Mouse (Mus musculus) lung, postnatal 0 days (tissue): ENCODE results near the gene Itgb4. TPM values are rescaled to one million over a fixed set of nuclear protein-coding genes. Genes with fewer than 3 reads are reported as not detected.

Source experiments
- ATAC-seq: fragments of 200-750 bp; cut with Nextera tagmentation; 2 replicates; pipeline ENCODE4 v1.8.0; 2017; ENCODE audit warnings: moderate library complexity
- DNase-seq: peaks from one replicate; pipeline ENCODE4 v3.0.0-alpha.2; 2016; ENCODE audit warnings: low spot score
- H3K27ac ChIP-seq: fragments of 300-500 bp; sonication (generic); 2 replicates; pipeline ENCODE4 v1.5.1; 2014; ENCODE audit warnings: antibody characterized with exemption, mild to moderate bottlenecking, low read length, mixed read lengths
- H3K27me3 ChIP-seq: fragments of 300-500 bp; sonication (generic); replicated peaks from 2 replicates; pipeline ENCODE4 v1.6.1; 2014; ENCODE audit warnings: low read length, mixed read lengths; ENCODE audit not compliant: insufficient read depth
- H3K36me3 ChIP-seq: fragments of 300-500 bp; sonication (generic); 2 replicates; pipeline ENCODE4 v1.6.1; 2014; ENCODE audit warnings: low read length, mixed read lengths; ENCODE audit not compliant: insufficient read depth
- H3K4me1 ChIP-seq: fragments of 300-500 bp; sonication (generic); 2 replicates; pipeline ENCODE4 v1.6.1; 2014; ENCODE audit warnings: antibody characterized with exemption, low read depth, low read length, mixed read lengths; ENCODE audit not compliant: insufficient read depth
- H3K4me2 ChIP-seq: fragments of 300-500 bp; sonication (generic); replicated peaks from 2 replicates; pipeline ENCODE4 v1.6.1; 2014; ENCODE audit warnings: low read depth, mild to moderate bottlenecking, low read length, moderate library complexity, mixed read lengths
- H3K4me3 ChIP-seq: fragments of 300-500 bp; sonication (generic); 2 replicates; pipeline ENCODE4 v1.5.1; 2014; ENCODE audit warnings: low read depth, low read length
- H3K9ac ChIP-seq: fragments of 300-500 bp; sonication (generic); replicated peaks from 2 replicates; pipeline ENCODE4 v1.6.1; 2014; ENCODE audit warnings: low read depth, mild to moderate bottlenecking
- H3K9me3 ChIP-seq: fragments of 300-500 bp; sonication (generic); 2 replicates; pipeline ENCODE4 v1.6.1; 2016; ENCODE audit warnings: low read length, mixed read lengths
- CTCF ChIP-seq: IDR thresholded peaks from 2 replicates; pipeline ENCODE4 v1.5.1; 2016; ENCODE audit warnings: antibody characterized with exemption, mild to moderate bottlenecking
- EP300 ChIP-seq: IDR thresholded peaks from 2 replicates; pipeline ENCODE4 v1.6.1; 2016; ENCODE audit warnings: antibody characterized with exemption, mild to moderate bottlenecking, control low read depth
- WGBS: fragments of 180-500 bp; shearing (Covaris S2); extraction: QIAGEN DNeasy Blood & Tissue Kit; methylation state at CpG from one replicate; pipeline ENCODE4 v1.1.7; 2014; 5-methylcytosine and 5-hydroxymethylcytosine counted together
- polyA plus RNA-seq: library from polyadenylated mRNA; unstranded; fragments of >200 nt; fragmentation: Nextera tagmentation; extraction: Ambion mirVana; gene quantifications from 2 replicates; pipeline ENCODE4 v1.2.1, GENCODE M21; 2015

The Itgb4 gene
- polyA plus RNA-seq, 1 experiment from 2014 or later, result 4.2 TPM

DNA sequence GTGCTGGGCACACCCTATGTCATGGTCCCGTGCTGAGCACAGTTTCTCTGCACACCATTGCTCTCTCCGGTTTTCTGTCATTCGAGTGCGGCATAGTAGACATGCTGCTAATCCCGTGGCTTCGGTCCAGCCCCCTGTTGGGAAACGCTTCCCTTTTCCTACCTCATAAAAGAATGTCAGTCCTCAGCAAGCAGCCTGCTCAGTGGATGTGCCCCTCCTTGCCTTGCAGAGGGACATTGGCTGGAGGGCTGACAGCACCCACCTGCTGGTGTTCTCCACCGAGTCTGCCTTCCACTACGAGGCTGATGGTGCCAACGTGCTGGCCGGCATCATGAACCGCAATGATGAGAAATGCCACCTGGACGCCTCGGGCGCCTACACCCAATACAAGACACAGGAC lies 8.0 kb downstream of the Itgb4 start:
- TF ChIP-seq EP300 (no peak), CTCF (no peak)
- no peak overlapping the region for H3K9ac ChIP-seq
- peaks cover 4% of the 10 kb centered on the region for H3K27me3 ChIP-seq
- H3K4me2 ChIP-seq, result no peak overlapping the region
- H3K9me3 ChIP-seq, result no peaks in the 10 kb centered on the region
- ATAC-seq, result no peak
- no peak overlapping the region for H3K4me3 ChIP-seq
- no peak overlapping the region for H3K27ac ChIP-seq
- no peak for DNase-seq
- no peaks in the 10 kb centered on the region for H3K4me1 ChIP-seq
- no peaks in the 10 kb centered on the region for H3K36me3 ChIP-seq
- WGBS, result 87% methylated on average over 15 of the region's 15 CpGs

DNA sequence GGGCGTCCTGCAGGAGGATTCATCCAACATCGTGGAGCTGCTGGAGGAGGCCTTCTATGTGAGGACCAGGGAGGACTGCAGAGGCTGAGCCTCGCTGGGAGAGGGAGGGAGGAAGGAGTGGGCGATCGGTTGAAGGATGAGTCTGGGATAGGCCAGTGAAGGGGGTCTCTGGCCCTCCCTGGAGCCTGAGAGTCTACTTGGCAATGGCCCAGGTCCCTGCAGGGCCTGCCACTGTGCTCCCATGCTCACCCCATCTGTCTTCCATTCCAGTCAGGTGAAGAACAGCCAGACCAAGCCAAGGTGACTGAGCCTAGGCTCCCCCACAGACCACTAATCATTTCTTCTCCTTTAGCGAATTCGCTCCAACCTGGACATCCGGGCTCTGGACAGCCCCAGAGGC lies 8.8 kb downstream of the Itgb4 start:
- H3K9ac ChIP-seq, result no peak overlapping the region
- TF ChIP-seq EP300 (no peak), CTCF (no peak)
- ATAC-seq, result no peak

DNA sequence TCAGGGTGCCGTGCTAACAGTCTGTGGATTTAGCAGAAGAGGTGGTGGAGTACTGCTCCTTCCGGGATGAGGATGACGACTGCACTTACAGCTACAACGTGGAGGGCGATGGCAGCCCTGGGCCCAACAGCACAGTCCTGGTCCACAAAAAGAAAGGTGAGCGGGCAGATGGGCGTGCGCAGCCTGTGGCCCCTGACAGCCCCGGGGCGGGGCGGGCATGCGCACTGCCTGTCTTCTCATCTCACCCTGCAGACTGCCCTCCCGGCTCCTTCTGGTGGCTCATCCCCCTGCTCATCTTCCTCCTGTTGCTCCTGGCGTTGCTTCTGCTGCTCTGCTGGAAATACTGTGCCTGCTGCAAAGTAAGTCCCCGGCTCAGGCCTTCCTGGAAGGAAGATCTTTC lies 15.2 kb downstream of the Itgb4 start:
- 48% methylated on average over 14 of the region's 15 CpGs for WGBS
- Histone ChIP-seq H3K4me3 (no peak overlapping the region), H3K9ac (no peak overlapping the region), H3K36me3 (no peaks in the 10 kb centered on the region), H3K27ac (no peak overlapping the region), H3K9me3 (no peaks in the 10 kb centered on the region), H3K4me1 (no peaks in the 10 kb centered on the region), H3K27me3 (no peaks in the 10 kb centered on the region), H3K4me2 (no peak overlapping the region)
- ATAC-seq, result no peak
- DNase-seq, result no peak
- no peak for TF ChIP-seq CTCF
- TF ChIP-seq EP300, result no peak

More for the DNA sequence above, 8.8 kb downstream of the Itgb4 start:
- Histone ChIP-seq H3K4me3 (no peak overlapping the region), H3K9me3 (no peaks in the 10 kb centered on the region), H3K27ac (no peak overlapping the region), H3K4me2 (no peak overlapping the region), H3K27me3 (no peaks in the 10 kb centered on the region; the same call in 1 of the 2 replicates), H3K36me3 (no peaks in the 10 kb centered on the region), H3K4me1 (no peaks in the 10 kb centered on the region)
- WGBS, result 81% methylated on average over 8 of the region's 8 CpGs
- no peak for DNase-seq

- H3K27me3 ChIP-seq, result no peaks in the 10 kb centered on the region
- H3K4me3 ChIP-seq, result no peak overlapping the region
- H3K9me3 ChIP-seq, result no peaks in the 10 kb centered on the region
- TF ChIP-seq EP300 (no peak), CTCF (no peak)
- no peak for DNase-seq
- 43% methylated on average over 4 of the region's 4 CpGs for WGBS
- H3K36me3 ChIP-seq, result no peaks in the 10 kb centered on the region
- no peaks in the 10 kb centered on the region for H3K4me1 ChIP-seq
- ATAC-seq, result no peak
- H3K27ac ChIP-seq, result no peak overlapping the region
- H3K9ac ChIP-seq, result no peak overlapping the region
- H3K4me2 ChIP-seq, result no peak overlapping the region
Observed at GRCm38 (mm10) chr11:115992098-115992497, 17.6 kb downstream of the Itgb4 start.

- Histone ChIP-seq H3K27ac (no peak overlapping the region), H3K9me3 (no peaks in the 10 kb centered on the region), H3K4me3 (no peak overlapping the region), H3K4me1 (no peaks in the 10 kb centered on the region), H3K9ac (no peak overlapping the region), H3K4me2 (no peak overlapping the region), H3K36me3 (no peaks in the 10 kb centered on the region), H3K27me3 (0 out of 2 replicates have a peak, but pooled peaks cover 6% of the 10 kb centered on the region)
- DNase-seq (no peak), ATAC-seq (no peak)
- 89% methylated on average over 3 of the region's 3 CpGs for WGBS
- TF ChIP-seq CTCF, result no peak
- TF ChIP-seq EP300, result no peak
Observed at GRCm38 (mm10) chr11:115995256-115995655, 20.7 kb downstream of the Itgb4 start.

- Histone ChIP-seq H3K4me2 (no peak overlapping the region), H3K4me1 (no peaks in the 10 kb centered on the region), H3K36me3 (no peaks in the 10 kb centered on the region), H3K27ac (no peak overlapping the region), H3K27me3 (0 out of 2 replicates have a peak, but pooled peaks cover 7% of the 10 kb centered on the region), H3K4me3 (no peak overlapping the region), H3K9ac (no peak overlapping the region), H3K9me3 (no peaks in the 10 kb centered on the region)
- WGBS, result 70% methylated on average over 4 of the region's 4 CpGs
- ATAC-seq (no peak), DNase-seq (no peak)
- TF ChIP-seq CTCF, result no peak
- TF ChIP-seq EP300, result no peak
Observed at GRCm38 (mm10) chr11:115997047-115997446, 22.5 kb downstream of the Itgb4 start.

DNA sequence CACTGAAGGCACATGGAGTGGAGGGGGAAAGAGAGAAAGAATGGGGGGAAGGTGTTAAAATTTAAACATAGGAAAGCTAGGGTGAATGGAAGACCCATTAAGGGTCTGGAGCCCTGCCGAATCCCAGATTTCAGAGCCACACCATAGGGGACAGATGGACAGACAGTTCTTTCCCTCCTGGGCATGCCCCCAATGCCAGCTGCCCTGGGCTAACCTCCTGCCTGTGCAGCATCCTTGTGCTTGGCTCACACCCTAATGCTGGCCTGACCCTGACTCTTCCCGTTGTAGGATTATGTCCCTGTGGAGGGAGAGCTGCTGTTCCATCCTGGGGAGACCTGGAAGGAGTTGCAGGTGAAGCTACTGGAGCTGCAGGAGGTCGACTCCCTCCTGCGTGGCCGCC lies 23.2 kb downstream of the Itgb4 start:
- H3K4me1 ChIP-seq, result no peaks in the 10 kb centered on the region
- H3K9ac ChIP-seq, result no peak overlapping the region
- no peak overlapping the region for H3K4me3 ChIP-seq
- 71% methylated on average over 5 of the region's 5 CpGs for WGBS
- no peak for DNase-seq
- no peak overlapping the region for H3K27ac ChIP-seq
- TF ChIP-seq EP300, result no peak
- TF ChIP-seq CTCF, result no peak
- H3K9me3 ChIP-seq, result no peaks in the 10 kb centered on the region
- H3K36me3 ChIP-seq, result no peaks in the 10 kb centered on the region
- ATAC-seq, result no peak
- no peak overlapping the region for H3K4me2 ChIP-seq
- 0 out of 2 replicates have a peak, but pooled peaks cover 7% of the 10 kb centered on the region for H3K27me3 ChIP-seq
